Mouse (Mus musculus): ENCODE measurements around the gene Txndc8.

The Txndc8 gene

DNA sequence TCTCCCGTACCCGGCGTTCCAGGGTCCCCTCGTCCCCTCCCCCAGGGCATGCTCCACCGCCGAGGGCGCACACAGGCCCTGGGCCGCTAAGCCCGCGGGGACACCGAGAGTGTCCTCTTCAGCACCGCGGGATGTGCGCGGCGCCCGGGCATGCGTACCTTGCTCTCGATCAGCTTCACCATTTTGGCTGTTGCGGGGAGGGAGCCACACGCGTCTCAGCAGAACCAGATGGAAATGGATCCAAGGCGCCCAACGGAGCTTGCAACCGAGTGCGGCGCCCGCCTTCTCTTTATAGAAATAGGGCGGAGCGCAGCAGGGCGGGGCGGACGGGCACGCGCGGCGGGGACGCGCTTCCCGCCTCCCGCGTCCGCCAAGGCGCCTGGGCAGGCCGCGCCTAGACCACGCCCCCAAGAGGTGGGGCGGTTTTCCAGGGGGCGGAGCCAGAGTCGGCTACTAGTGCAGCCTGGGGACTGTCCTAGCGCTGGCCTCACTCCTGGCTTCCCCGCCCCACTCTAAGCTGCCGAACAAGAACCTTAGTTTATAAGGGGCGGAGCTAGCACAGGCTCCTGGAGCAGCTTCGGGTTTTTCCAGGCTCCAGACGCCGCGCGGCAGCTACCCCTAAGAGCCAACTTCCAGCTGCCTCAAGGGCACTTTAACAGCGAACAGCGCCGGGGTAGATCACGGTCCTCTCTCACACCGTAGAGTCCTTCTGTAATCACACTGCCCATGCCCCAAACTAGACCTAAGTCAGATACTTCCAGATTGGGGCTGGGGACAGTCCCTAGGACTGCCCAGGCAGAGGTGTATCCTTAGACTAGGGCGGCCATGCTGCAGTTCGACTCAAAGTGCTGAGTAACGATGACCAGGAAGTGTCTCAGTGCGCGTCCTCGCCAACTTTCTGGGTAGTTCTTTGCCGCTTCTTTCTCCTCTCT is 52.6 kb downstream of the Txndc8 start, which contains the start of gene Txn1:
Txn1 (minus strand) TSS at position 383 of the 932 bp plus-strand sequence.
- DNase-seq (ENCODE audit: low spot score): peak; percentile 99

DNA sequence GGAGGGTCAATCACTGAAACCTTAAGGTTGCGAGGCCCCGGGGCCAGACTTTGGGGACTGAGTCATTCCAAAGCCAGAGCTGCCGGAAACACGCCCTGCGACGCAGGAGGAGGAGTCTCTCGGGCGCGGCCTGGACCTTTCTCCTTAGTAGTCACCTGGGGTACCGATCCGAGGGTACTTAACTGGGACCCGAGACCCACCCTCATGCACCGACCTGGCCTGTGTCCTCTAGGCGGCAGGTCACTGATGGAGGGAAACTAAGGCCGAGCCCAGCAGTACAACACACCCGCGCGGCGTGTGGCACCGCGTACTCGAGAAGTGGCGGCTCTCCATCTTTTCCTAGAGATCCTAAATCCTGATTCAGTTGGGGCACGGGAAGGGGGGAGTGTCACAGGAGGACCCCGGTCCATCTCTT is 53.4 kb downstream of the Txndc8 start:
- peak; percentile 81 for DNase-seq (ENCODE audit: low spot score)

DNA sequence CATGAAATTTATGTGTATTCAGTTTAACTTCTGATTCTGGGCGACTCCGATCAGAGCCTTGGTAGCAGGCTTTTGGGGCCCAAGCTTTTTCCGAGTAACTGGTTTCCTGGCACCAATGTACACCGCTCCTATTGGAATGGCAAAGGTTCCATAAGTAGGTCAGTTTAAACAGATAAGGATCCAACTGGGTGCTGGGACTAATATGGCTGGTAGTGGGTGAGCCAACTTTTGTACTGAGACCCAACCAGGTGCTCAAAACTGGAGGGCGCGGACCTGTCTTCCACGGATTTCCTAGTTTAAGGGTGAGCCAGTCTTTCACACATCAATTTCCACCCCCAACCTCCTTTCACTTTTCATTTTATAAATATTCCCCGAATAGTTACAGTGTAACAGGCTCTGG is 53.9 kb downstream of the Txndc8 start:
- no peak for DNase-seq (ENCODE audit: low spot score)

DNA sequence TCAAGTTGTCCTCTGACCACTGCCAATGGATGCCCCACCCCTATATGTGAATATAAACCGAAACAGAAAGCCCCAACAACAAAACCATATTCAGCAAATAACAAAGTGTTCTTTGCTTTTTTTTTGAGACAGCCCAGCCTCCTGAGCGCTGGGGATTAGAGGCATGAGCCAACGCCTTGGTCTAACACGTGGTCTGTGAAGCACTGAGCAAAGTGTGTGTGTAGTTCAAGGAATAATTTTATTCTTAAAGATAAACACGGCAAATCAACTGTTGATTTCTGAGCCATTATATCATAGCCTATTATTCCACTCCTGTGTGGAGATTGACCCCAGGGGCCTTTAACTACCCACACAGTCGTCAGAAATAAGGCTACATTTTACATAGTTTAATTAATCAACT is 54.3 kb downstream of the Txndc8 start:
- no peak for DNase-seq (ENCODE audit: low spot score)

DNA sequence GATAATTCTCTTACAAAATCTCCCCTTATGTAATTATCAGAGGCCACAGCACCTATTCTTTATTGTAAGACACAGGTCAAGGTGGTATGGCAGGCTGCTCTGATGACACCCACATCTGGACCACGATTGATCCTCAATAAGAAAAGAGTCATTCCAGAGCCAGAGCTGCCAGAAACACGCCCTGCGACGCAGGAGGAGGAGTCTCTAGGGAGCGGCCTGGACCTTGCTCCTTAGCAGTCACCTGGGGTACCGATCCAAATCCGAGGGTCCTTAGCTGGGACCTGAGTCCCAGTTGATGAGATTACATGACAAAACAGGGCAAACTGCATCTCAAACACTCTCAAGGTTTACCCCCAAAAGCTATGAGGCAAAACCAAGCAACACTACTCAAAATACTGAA is 55.1 kb downstream of the Txndc8 start:
- DNase-seq (ENCODE audit: low spot score): no peak

DNA sequence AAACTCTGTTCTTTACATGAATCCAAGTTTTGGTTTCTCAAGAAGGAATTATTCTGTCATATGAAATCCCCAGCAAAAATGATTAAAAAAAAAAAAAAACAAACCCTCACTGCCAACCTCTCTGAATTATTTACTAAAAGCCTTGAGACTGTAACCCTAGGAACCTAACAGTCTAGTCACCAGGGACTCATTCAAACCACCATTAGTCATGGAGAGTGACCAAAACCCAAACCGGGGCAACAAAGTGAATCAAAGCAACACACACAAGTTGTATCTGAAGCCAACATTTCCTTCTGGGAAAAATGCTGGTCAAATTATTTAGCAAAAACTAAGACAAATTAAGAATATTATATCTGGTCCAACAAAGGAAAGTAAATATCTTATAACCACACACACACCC is 56.0 kb downstream of the Txndc8 start:
- DNase-seq (ENCODE audit: low spot score): no peak

DNA sequence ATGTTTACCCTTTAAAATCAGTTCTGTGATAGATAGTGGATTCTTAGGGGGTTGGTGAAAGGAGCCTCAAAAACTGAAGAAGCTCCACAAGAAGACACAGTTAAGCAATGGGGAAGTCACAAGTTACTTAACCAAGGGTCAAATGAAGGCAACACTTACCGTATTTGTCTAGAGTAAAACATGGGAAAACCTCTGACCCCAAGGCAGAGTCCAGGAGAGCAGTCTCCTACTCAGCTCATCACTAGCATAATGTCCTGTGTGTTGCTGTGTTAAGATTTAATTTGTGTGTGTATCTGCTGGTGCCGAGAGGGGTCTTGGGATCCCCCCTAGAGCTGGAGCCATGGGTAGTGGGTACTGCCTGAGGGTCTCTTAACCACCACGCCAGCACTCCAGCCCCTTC is 56.5 kb downstream of the Txndc8 start:
- no peak for DNase-seq (ENCODE audit: low spot score)

DNA sequence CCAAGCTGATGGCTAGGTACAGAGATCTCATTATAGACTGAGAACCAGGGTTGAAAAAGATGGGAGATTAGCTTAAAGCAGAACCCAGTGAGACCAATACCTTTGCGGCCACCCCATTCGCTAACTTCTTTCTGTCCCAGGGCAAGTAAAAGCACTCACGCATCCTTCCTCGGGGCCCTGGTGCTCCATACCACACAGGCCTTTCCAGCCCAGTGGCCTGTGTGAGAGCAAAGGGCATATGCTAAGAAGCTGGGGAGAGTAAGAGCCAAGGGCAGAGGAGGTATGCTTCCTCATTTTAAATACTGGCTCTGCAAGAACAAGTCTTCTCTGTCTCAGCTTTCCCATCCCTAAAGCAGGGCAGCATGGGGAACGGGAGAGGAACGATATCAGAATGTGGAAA is 59.1 kb downstream of the Txndc8 start:
- DNase-seq (ENCODE audit: low spot score): no peak

DNA sequence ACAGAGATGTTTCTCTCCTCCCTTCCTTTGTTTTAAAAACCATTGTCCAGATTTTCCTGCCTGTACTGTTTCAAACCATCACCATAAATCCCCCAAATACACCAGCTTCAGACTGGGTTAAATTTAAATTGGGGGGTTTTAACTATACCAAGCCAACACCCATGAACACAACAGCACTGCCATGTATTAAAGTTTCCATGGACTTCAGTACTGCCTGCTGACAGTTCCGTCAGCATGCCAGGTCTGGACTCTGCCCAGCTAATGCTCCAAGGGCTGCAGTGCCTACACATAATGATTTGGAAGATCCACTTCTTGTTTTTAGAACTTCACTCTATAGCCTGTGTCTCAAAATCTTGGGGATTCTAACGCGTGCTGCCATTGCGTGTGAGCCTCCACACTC is 61.4 kb downstream of the Txndc8 start:
- no peak for DNase-seq (ENCODE audit: low spot score)

DNA sequence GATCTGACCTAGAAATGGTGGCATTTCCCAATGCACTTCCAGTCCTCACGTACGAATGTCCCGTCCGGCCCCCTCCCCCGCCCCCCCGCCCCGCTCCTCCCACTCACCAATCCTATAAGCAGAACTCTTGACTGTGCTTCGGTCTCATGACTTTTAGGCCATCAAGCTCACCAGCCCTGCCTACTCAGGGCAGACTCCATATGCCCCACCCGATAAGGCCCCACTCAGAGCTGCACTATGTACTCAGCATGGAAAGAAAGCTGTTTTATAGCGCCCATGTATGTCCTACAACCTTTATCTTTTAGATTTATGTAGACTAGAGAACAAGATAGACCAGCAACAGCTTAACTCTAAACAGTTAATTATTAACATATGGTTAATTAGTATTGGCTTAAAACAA is 61.9 kb downstream of the Txndc8 start:
- DNase-seq (ENCODE audit: low spot score): no peak

DNA sequence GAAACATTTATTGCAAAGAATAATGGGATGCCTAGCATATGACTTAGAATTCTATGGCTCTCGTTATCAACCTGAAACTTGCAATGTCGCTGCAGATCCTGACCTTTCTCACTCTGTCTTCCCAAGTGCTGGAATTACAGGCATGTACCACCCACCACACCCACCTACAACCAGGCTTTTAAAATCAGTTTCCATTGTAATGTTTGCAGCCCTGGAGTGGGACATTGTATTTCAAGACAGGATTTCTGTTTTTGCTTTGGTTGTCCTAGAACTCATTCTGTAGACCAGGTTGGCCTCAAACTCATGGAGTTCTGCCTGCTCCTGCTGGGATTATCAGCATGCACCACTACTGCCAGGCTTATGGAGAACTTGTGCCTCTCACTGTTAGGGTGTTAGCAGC is 66.0 kb downstream of the Txndc8 start:
- no peak for DNase-seq (ENCODE audit: low spot score)

DNA sequence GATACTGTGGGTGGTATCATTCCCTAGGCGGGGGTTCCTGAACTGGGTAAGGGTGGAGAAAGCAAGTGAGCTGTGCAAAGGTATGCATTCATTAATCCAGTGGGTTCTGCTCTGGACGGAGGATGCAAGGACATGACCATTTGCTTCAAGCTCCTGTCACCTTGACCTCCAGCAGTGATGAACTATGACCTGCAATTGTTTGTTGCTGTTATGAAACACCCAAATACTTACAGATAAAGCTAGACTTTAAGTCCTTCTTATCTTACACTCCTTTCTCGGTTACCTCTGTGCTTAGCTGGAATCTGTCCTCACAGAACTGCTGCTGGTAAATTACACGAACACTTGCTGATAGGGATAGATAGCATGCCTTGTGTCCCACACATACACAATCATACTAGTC is 68.3 kb downstream of the Txndc8 start:
- no peak for DNase-seq (ENCODE audit: low spot score)

DNA sequence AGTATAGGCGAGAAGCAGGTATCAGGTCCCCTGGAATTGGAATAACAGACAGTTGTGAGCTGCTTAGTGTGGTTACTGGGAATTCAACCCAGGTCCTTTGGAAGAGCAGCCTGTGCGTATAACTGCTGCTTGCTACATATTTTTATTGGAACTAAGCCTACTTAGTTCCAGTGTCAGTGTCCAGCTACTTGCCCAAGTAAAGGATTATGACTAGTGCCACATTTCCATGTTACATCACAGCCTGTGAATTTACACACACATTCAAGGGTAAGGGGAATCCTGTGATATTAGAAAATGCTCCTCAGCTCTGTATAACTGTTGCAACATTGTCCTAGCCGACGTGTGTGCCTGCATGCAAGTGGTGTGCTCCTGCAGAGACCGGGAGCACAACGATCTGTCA is 71.6 kb downstream of the Txndc8 start:
- no peak for DNase-seq (ENCODE audit: low spot score)

DNA sequence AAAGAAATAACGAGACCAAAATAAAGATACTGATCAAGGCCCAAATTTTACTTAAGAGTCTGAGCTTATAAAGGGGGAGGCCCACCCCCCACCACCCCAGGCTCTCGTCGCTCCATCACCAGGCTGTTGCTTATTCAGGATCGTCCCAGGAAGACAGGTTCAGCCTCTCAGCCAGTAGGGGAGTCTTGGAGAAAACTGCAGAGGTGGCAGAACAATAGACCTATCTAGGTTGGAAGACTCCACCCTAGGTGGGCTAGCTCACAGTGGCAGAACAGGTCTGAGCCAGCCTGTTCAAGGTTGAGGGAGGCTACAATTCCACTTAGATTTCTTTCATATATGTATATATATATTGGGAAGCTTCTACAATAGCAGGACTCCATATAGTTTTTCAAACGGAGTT is 74.7 kb downstream of the Txndc8 start:
- DNase-seq (ENCODE audit: low spot score): no peak

Data from embryo, embryonic 10.5 days (tissue).